Mouse (Mus musculus) heart, adult 2 months (tissue): ENCODE data around the gene Ubtd2.

Experiments used
- CTCF ChIP-seq: fragments of 200-600 bp; IDR thresholded peaks from 2 replicates; pipeline ENCODE4 v1.8.1; 2022; ENCODE audit warnings: antibody characterized with exemption, mild to moderate bottlenecking, moderate library complexity
- EP300 ChIP-seq: fragments of 200-500 bp; IDR thresholded peaks from 2 replicates; pipeline ENCODE4 v1.6.1; 2011; ENCODE audit warnings: low read depth, low read length, control low read depth; ENCODE audit not compliant: insufficient read depth
- POLR2A ChIP-seq: fragments of 200-500 bp; IDR thresholded peaks from 2 replicates; pipeline ENCODE4 v1.6.1; 2011; ENCODE audit warnings: mild to moderate bottlenecking, low read depth, low read length, control low read depth; ENCODE audit not compliant: insufficient read depth

DNA sequence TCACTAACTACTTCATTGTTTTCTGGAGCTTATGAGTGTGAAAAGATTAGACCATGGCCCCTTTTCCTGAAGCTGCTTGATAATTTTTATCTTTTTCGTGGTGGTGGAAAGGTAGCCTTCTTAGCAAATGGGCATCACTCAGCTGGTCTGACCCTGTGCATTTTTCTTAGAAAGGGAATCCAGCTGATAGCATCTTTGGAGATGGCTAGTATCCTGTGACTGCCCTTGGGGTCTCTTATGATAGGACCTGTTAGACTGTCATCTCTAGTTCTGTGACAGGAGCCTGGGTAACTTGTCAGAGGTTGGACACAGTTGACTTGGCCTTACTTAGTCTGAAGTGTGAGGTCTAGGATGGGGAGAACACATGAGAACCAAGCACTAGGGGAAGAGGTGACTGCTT lies 64.2 kb downstream of the Ubtd2 start:
- TF ChIP-seq CTCF = no peak
- TF ChIP-seq EP300 = no peak
- no peak for TF ChIP-seq POLR2A
